Mouse (Mus musculus) ZHBTc4 (cell line): ENCODE measurements around the gene Lmx1b.
A peak's percentile ranks its signal among the peaks of the same experiment; 100 is the strongest.

ENCODE experiments used
- DNase-seq: peaks from one replicate; pipeline ENCODE4 v3.0.0-alpha.2; 2011; ENCODE audit warnings: low read depth, low spot score

Gene Lmx1b

GRCm38 (mm10) chr2:33543429-33544202 is 96.7 kb downstream of the Lmx1b start:
- DNase-seq = peak; percentile 61

DNA sequence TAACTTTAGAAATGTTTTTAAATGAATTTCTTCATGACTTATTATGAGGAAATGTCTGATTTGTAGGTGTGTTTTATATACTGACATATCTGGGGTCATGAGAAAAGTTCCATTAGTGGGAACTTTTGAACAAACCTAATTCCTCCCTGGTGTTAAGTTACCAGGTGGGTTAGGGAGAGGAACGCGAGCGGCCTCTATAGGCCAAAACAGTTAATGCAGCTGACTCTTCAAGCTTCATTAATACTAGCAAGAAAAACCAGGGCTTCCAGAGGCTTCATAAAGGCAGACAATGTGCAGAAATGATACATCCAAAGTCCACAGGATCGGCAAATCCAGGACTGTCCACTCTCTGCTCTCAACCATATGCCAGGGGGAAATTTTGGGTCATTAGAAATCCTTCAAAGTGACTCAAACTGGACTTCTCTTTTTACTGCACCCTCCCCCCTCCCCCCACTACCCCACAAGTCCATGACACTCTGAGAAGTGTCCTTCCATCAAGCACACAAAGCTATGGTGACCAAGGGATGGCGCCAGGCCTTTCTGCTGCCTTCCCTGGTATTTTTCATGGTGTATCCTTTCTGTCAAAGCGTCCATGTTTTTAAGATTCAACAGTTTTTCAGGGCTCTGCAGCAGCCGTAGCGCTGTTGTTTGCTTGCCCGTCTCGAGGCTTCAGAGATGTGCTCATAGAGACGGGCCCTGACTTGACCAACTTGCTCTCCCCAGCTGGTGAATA is 97.4 kb downstream of the Lmx1b start:
- DNase-seq = peak; percentile 76

GRCm38 (mm10) chr2:33525274-33526055 is 114.8 kb downstream of the Lmx1b start:
- no peak for DNase-seq

- no peak for DNase-seq
These were observed 124.5 kb downstream of the Lmx1b start for GRCm38 (mm10) chr2:33515856-33516255.

DNA sequence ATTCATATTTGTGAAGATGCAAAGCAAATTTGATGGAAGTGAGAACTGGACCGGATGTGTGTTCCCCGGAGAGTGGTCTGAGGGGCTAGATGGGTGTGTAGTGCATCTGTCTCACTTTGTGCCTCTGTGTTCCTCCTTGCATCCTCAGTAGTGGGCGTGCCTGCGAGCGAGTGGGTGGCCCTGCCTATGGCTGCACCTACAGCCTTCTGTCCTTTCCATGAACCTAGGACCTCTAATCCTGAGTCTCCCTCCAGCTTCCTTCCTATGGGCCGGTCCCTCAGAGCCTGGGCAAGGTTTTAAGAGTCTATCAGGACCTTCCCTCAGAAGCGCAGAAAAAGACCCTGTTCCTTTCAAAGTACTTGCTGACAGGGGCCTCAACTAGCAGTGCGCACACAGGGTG is 124.9 kb downstream of the Lmx1b start:
- DNase-seq = peak; percentile 38
